Mouse (Mus musculus): ENCODE data around the gene Snta1.

Snta1 gene

GRCm38 (mm10) chr2:154422181-154422580 lies 14.3 kb upstream of the Snta1 start:
- in situ Hi-C loops (cut with MboI, MseI) = no loop called here

- in situ Hi-C loops (cut with MboI, MseI) = no loop called here
Measured at GRCm38 (mm10) chr2:154420942-154421731, 13.2 kb upstream of the Snta1 start.

GRCm38 (mm10) chr2:154419631-154420515 lies 12.0 kb upstream of the Snta1 start:
- in situ Hi-C loops (cut with MboI, MseI) = no loop called here

- in situ Hi-C loops (cut with MboI, MseI) = no loop called here
Measured at GRCm38 (mm10) chr2:154418001-154418400, 10.1 kb upstream of the Snta1 start.

GRCm38 (mm10) chr2:154417107-154417506 lies 9.2 kb upstream of the Snta1 start:
- in situ Hi-C loops (cut with MboI, MseI) = no loop called here

- in situ Hi-C loops (cut with MboI, MseI) = loop anchor here (5.0 kb wide), 1 partner anchor 175 kb away; no protein-coding TSS in a partner anchor
Measured at GRCm38 (mm10) chr2:154412018-154412666, 4.2 kb upstream of the Snta1 start.

- in situ Hi-C loops (cut with MboI, MseI) = loop anchor here (5.0 kb wide), 1 partner anchor 177 kb away; no protein-coding TSS in a partner anchor
Measured at GRCm38 (mm10) chr2:154410355-154410754, 2.5 kb upstream of the Snta1 start.

GRCm38 (mm10) chr2:154407063-154407642 lies 746 bp downstream of the Snta1 start:
- in situ Hi-C loops (cut with MboI, MseI) = no loop called here

GRCm38 (mm10) chr2:154405447-154405994 lies 2.4 kb downstream of the Snta1 start:
- in situ Hi-C loops (cut with MboI, MseI) = no loop called here

GRCm38 (mm10) chr2:154402811-154403210 lies 5.1 kb downstream of the Snta1 start:
- in situ Hi-C loops (cut with MboI, MseI) = no loop called here

- in situ Hi-C loops (cut with MboI, MseI) = no loop called here
Measured at GRCm38 (mm10) chr2:154401976-154402375, 5.9 kb downstream of the Snta1 start.

- in situ Hi-C loops (cut with MboI, MseI) = no loop called here
Measured at GRCm38 (mm10) chr2:154399325-154399724, 8.6 kb downstream of the Snta1 start.

- in situ Hi-C loops (cut with MboI, MseI) = no loop called here
Measured at GRCm38 (mm10) chr2:154398267-154398666, 9.6 kb downstream of the Snta1 start.

GRCm38 (mm10) chr2:154396529-154396928 lies 11.4 kb downstream of the Snta1 start:
- in situ Hi-C loops (cut with MboI, MseI) = no loop called here

- in situ Hi-C loops (cut with MboI, MseI) = no loop called here
Measured at GRCm38 (mm10) chr2:154394602-154395001, 13.3 kb downstream of the Snta1 start.

- in situ Hi-C loops (cut with MboI, MseI) = no loop called here
Measured at GRCm38 (mm10) chr2:154390180-154390964, 17.5 kb downstream of the Snta1 start.

GRCm38 (mm10) chr2:154379103-154379502 lies 28.8 kb downstream of the Snta1 start:
- in situ Hi-C loops (cut with MboI, MseI) = loop anchor here (5.0 kb wide), 1 partner anchor 167 kb away; no protein-coding TSS in a partner anchor

- in situ Hi-C loops (cut with MboI, MseI) = loop anchor here (5.0 kb wide), 1 partner anchor 163 kb away; no protein-coding TSS in a partner anchor
Measured at GRCm38 (mm10) chr2:154374807-154375601, 32.9 kb downstream of the Snta1 start.

- in situ Hi-C loops (cut with MboI, MseI) = no loop called here
Measured at GRCm38 (mm10) chr2:154373961-154374632, 33.8 kb downstream of the Snta1 start.

Measured in T-helper 2 cell (primary cell).